Mouse (Mus musculus): ENCODE data around the gene Inhbe.
"Not testable (repeated sequence)": the region's sequence is repeated elsewhere in the genome, so short reads cannot be mapped to it uniquely, and the experiment has no call there.

Gene Inhbe

DNA sequence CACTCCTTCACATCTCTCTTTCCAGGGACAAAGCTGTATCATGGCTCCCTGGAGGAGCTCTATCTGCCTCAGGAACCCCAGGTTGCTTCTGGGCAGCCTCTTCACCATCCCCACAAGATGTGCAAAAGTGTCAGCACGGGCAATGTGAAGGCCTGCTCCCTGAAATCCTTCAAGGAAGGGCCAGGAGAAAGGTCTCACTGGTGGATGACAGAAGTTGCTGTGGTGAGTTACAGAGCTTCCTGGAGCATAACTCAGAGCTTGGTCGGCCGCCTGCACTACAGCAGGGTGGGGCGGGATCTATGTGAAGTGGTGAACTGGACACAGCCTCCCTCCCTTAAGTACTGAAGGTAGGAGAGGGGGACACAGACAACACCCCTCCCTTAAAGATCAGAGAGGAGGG is 31.5 kb downstream of the Inhbe start:
- no peak for DNase-seq (ENCODE audit: low read depth)

DNA sequence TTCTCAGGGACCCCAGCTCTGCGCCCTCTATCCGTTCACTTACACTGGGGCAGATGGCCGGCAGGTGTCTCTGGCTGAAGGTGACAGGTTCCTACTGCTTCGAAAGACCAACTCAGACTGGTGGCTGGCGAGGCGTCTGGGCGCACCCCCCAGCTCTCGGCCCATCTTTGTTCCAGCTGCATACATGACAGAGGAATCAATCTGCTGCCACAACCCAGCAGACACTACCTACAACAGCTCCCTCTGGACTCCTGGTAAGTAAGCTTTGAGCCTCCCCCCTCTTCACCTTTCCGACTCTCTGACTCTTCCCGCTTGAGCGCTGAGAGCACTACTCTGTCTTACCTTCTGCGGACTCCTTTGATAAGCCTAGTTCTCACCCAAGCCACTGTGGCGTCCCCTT is 32.0 kb downstream of the Inhbe start:
- peak; percentile 58 for DNase-seq (ENCODE audit: low read depth)

DNA sequence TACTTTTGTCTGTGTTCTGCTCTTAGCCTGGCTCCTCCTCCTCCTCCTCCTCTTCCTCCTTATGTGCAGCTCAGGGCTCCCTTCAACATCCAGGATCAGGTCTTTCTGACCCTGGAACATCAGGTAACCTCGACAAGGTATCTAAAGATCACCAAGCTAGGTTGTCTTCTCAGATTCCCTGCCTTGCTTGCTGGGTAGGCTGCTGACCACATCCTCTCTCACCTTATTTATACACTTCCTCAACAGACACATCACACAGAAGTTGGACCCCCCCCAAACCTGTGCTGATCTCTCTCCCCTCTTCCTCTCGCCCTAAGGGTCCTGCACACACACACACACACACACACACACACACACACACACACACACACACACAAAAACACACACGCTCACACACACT is 32.6 kb downstream of the Inhbe start, which contains the start of gene Arhgap9:
Arhgap9 (plus strand) TSS at position 344 of the 400 bp plus-strand sequence.
- peak; percentile 76 for DNase-seq (ENCODE audit: low read depth)

DNA sequence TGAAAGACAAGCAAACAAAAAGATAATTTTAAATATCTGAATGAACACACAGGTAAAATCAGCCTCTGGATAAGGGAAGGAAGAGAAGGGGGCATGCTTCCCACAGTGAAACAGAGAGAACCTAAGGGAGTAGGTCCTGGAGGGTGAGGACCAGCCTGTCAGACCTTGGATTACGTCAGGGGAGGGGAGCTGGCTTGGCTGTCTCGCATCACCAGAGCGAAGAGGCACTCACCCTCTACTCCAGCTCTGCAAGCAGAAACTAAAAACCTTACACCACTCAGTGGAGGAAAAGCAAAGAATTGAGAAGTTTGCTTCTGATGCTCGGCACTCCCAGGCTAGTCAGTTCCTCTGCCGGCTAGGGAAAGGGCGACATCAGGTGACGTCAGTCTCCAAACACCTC is 34.2 kb downstream of the Inhbe start:
- DNase-seq (ENCODE audit: low read depth) = no peak

DNA sequence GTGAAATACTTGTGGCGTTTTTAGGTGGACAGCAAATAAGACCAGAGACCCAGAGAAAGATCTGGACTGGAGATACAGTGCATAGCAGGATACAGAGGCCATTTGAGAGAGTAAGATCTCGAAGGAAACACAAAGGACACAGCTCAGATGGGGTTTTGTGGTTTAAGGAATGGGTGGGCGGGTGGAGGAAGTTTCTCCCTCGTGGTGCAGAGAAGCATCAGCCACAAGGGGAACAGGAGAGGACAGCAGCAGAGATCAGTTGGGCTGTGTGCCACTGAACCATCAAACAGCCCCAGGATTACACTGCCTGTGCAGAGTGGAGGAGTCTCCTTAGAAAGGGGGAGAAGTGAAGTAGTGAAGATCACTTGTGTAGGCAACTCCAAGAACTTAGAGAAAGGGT is 36.2 kb downstream of the Inhbe start:
- no peak for DNase-seq (ENCODE audit: low read depth)

DNA sequence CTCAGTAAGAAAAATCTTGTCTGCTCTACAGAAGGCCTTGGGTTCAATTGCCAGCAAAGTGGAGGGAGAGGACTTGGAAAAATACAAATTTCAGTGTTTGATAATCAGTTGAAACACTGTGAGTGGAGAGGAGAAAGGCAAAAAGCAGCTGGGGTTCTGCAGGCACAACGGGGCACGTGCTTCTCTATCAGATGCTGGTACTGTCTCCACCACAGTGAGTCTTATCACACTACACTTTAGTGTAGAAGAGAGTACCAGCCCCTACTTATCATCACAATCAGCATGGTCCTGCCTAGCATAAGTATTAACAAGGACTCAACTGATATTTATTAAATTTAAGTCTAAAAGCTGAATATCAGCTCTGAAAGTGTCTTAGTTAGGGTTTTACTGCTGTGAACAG is 36.9 kb downstream of the Inhbe start:
- no peak for DNase-seq (ENCODE audit: low read depth)

DNA sequence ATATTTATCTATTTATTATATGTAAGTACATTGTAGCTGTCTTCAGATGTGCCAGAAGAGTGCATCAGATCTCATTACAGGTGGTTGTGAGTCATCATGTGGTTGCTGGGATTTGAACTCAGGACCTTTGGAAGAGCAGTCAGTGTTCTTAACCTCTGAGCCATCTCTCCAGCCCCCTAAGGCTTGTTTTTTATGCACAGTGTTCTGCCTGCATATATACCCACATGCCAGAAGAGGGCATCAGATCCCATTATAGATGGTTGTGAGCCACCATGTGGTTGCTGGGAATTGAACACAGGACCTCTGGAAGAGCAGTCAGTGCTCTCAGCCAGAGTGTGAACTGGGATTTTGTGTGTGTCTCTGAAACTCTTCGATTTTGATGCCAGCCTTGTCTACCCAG is 39.3 kb downstream of the Inhbe start:
- not testable (repeated sequence) for DNase-seq (ENCODE audit: low read depth)

DNA sequence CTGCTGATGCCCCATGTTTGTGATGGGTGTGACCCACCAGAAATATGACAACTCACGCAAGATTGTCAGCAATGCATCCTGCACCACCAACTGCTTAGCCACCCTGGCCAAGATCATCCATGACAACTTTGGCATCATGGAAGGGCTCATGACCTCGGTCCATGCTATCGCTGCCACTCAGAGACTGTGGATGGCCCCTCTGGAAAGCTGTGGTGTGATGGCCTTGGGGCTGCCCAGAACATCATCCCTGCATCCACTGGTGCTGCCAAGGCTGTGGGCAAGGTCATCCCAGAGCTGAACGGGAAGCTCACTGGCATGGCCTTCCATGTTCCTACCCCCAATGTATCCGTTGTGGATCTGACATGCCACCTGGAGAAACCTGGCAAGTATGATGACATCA is 40.7 kb downstream of the Inhbe start:
- DNase-seq (ENCODE audit: low read depth) = not testable (repeated sequence)

DNA sequence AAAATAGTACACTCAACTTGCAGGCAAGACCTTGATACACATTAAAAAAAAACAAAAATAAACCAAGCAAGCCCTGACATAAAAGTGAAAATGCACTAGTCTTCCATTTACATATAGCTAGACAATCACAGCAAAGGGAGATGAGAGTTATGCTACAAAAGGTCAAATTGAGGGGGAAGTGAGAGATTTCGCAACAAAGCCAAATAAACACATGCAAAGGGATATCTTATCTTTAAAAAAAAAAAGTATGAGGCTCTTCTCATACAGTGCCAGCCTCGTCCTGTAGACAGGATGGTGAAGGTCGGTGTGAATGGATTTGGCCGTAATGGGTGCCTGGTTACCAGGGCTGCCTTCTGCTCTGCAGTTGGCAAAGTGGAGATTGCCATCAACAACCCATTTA is 41.4 kb downstream of the Inhbe start:
- no peak for DNase-seq (ENCODE audit: low read depth)

DNA sequence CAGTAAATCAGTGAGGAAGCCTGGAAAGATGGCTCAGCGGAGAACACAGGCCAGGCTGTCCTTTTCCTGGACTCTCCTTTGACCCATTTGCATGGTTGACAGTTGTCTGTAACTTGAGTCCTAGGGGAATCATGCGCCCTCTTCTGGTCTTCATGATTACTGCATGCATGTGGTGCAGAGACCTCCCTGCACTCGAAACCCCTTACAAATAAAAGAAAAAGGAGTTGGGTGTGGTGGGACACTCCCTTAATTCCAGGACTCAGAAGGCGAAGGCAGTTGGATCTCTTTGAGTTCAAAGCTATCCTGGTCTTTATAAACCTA is 41.9 kb downstream of the Inhbe start:
- DNase-seq (ENCODE audit: low read depth) = peak; percentile 92

DNA sequence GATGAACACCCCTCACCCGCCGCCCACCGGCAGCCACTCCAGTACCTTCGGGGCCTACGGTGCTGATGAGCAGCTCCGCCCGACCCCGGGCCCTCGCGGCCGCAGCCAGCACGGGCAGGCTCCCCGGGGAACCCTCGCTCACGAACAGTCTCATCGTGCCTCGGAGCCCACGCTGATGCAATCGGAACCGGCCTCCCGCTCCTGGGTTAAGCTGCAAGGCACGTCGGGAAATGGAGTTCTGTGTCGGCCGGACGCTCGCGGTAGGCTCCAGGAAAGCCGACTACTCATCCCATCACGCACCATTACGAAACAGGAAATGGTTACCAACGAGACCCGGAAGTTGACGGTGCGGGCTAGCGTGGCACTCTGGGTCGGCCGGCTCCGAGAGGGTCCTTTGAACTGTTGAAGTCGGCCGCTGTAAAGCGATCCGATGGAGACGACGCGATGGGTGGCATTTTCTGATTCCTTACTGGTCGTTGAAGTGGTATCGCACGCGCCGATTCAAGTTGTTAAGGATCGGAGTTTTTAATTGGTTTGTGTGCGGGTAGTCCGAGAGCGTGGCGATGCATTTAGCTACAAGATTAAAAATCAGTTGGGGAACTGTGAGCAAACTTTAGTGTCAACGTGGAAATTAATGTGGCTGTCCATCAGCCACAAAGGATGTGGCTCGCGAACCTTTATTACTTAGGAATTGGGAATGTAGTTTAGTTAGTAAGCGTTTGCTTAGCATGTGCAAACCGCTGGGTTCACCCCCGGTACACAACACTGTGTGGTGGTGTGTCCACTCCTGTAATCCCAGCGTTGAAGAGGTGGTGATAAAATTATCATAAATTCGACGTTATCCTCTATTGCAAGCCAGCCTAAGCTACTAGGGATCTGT is 42.5 kb downstream of the Inhbe start, which contains the start of gene Mars:
Mars (minus strand) TSS at position 311 of the 880 bp plus-strand sequence.
- peak; percentile 94 for DNase-seq (ENCODE audit: low read depth)

DNA sequence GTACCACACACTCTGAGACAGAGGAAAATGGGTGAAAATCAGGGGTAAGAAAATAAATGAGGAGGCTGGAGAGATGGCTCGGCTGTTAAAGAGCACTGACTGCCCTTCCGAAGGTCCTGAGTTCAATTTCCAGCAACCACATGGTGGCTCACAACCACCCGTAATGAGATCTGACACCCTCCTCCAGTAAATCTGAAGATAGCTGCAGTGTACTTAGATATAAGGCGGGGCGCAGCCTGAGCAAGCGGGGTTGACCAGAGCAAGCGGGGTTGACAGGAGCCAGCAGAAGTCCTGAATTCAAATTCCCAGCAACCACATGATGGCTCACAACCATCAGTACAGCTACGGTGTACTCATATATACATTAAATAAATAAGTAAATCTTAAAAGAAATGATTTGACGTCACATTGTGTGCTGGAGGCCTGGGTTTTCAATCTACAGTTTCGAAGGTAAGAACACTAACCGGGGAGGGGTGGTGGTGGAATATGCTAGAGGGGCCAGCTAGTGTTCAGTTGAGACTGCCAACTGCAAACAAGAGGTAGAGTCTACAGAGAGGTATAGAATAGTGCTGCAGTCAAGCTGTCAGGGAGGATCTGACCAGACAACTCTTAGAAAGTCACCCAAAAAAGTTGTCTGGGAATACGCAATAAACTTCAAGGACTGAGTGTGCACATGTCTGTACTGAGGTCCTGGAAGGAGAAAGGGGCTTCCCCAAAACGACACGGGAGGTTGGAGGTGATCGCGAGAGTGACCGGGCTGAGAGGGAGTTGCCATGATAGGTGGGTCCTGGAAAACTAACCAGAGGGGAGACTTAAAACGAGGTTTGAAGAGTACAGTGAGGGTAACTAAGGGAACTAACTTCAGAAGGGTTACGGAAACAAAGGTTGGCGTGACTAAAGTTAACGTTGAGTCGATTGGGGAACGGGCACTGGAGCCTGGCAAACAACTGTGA is 43.4 kb downstream of the Inhbe start:
- no peak for DNase-seq (ENCODE audit: low read depth)

DNA sequence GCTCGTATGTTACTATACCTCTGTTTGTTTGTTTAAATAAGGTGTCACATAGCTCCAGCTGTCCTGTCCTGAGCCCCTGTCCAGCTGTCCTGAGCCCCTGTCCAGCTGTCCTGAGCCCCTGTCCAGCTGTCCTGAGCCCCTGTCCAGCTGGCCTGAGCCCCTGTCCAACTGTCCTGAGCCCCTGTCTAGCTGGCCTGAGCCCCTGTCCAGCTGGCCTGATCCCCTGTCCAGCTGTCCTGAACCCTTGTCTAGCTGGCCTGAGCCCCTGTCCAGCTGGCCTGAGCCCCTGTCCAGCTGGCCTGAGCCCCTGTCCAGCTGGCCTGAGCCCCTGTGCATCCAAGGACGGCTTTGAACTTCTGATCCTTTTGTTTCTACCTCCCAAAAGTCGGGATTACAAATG is 45.0 kb downstream of the Inhbe start:
- DNase-seq (ENCODE audit: low read depth) = not testable (repeated sequence)

DNA sequence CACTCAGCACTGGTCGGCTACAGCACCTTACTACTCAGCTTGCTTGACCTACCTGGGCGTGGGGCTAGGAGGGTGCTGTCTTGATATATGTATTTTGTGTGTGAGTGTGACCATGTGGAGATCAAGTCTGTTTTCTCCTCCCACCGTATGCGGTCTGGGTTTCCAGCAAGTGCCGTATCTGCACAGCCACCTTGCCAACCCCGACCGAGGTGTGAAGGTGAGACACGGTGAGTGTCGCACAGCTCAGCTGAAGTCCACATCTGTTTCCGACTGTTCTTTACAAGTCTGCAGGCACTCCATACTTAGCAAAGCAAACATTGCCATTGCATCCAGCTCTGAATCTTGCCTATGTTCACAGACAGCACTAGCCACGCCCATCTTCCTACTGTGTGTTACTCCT is 51.1 kb downstream of the Inhbe start:
- no peak for DNase-seq (ENCODE audit: low read depth)

DNA sequence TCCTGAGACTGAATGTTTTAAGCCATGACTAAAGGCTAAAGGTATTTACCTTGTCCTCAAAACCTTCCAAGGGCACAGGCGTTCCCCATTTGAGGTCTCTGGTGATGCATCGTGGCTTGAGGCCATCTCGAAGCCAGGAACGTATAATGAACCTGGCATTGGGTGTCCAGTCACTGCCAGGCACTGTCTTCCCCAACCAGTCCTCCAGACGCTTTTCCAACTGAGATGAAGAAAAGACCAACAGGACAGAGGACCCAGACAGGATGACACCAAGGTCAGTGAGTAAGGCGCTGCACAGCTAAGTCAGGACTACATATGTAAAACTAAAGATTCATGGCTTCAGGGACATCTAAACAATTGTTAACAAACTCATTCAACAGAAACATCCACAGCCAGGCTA is 53.9 kb downstream of the Inhbe start:
- DNase-seq (ENCODE audit: low read depth) = no peak

Data from naive thymus-derived CD4-positive, alpha-beta T cell, adult 2 months (primary cell).